Mouse (Mus musculus) olfactory bulb, adult 2 months (tissue): ENCODE measurements at regions not wholly inside any gene's neighbourhood (a gene's known extent, or its start where the extent isn't known, plus 50 kb on each side); places are given as distances from the start of the nearest gene placed in this dataset.

ENCODE experiments used
- CTCF ChIP-seq: fragments of 200-500 bp; IDR thresholded peaks from 2 replicates; pipeline ENCODE4 v1.5.1; 2012; ENCODE audit warnings: low read depth, mild to moderate bottlenecking, low read length, moderate library complexity; ENCODE audit not compliant: insufficient read depth
- POLR2A ChIP-seq: fragments of 200-500 bp; IDR thresholded peaks from 2 replicates; pipeline ENCODE4 v1.6.1; 2012; ENCODE audit warnings: mild to moderate bottlenecking, low read depth, low read length, moderate library complexity; ENCODE audit not compliant: insufficient read depth

DNA sequence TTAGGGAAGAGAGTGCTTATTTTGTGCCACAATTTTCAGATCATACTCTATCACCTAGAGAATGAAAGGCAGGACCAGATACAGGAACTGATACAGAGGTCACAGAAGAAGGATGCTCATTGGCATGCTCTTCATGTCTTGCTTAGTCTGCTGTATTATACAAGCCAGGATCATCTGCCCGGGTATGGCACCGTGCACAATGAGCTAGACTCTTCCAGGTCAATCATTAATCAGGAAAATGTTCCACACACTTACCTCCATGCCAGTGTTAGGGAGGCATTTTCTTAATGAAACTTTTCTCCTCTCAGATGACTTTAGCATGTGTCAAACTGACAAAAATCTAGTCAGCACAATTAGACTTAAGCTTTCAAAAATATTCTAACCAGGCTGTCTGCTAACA, 502.7 kb upstream of the Adamts5 start:
- TF ChIP-seq POLR2A = no peak
- TF ChIP-seq CTCF = no peak
